Mouse (Mus musculus): Measurements from ENCODE around the gene Dct. TPM values are rescaled to one million over a fixed set of nuclear protein-coding genes. Genes with fewer than 3 reads are reported as not detected.

Dct gene
- polyA plus RNA-seq, 1 experiment from 2014 or later = 3.6 TPM

DNA sequence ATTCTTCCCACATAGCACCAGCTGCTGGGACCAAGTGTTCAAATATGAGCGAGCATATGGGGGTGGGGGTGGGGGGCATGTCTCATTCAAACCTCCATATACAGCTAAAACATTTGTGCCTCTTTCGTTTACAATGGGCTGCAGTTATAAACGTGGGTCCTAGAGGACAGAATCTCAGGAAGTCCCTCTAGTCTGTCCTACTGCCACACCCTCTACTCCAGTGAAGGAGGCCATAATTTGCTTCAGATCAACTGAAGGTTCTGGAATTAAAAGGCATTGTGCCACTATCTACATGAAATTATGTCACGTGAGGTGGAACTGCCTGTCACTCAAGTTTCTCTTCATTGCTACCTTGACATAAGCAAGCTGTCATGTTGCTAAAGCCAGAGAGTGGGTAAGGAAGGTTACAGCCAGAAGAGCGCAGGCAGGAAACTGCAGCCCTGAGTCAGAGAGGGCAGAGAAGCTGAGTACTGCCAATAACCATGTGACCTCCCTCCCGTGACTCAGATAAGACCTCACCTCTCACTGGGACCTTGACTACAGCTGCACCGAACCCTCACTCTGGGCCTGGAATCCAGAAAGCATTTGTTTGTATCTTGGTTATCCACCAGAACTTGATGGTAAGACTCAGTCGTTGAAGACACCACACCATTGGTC, 59.3 kb downstream of the Dct start:
- Histone ChIP-seq H3K36me3 (no peaks in the 10 kb centered on the region), H3K9ac (no peak overlapping the region), H3K27me3 (peaks cover 79% of the 10 kb centered on the region), H3K9me3 (replicated peaks) (no peaks in the 10 kb centered on the region), H3K4me2 (no peak overlapping the region), H3K4me3 (no peak overlapping the region), H3K4me1 (replicated peaks) (no peaks in the 10 kb centered on the region), H3K27ac (no peak overlapping the region)
- WGBS = 55% methylated on average over 8 of the region's 8 CpGs
- ATAC-seq (replicated peaks; ENCODE audit: insufficient number of reproducible peaks, insufficient read depth, low FRiP score, low read depth) = no peak

DNA sequence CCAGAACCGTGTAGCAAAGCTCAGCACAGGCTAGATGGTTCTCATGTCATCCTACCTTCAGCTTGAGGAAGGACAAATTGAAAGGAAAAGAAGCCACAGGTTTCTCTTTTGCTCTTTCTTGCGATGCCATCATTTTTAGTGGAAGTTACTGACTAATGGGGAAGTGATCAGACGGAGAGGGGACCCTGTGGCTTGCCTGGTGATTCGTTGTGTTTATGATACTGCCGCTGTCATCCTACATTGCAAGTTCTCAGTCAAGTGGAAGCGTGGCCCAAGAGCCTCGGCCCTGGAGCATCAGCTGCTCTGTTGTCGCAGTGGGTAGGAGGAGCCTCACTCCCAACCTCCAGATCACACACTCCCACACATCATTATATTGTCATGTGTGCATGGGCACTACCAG, 61.8 kb downstream of the Dct start:
- H3K9ac ChIP-seq = no peak overlapping the region
- H3K36me3 ChIP-seq = no peaks in the 10 kb centered on the region
- 67% methylated on average over 8 of the region's 8 CpGs for WGBS
- H3K9me3 ChIP-seq (replicated peaks) = no peaks in the 10 kb centered on the region
- no peak overlapping the region for H3K27ac ChIP-seq
- peaks cover 91% of the 10 kb centered on the region for H3K27me3 ChIP-seq
- H3K4me3 ChIP-seq = no peak overlapping the region
- no peak for ATAC-seq (replicated peaks; ENCODE audit: insufficient number of reproducible peaks, insufficient read depth, low FRiP score, low read depth)
- H3K4me1 ChIP-seq (replicated peaks) = no peaks in the 10 kb centered on the region
- H3K4me2 ChIP-seq = no peak overlapping the region

- WGBS = 82% methylated on average over 10 of the region's 10 CpGs
- ATAC-seq (replicated peaks; ENCODE audit: insufficient number of reproducible peaks, insufficient read depth, low FRiP score, low read depth) = no peak
- no peak overlapping the region for H3K27ac ChIP-seq
- no peaks in the 10 kb centered on the region for H3K36me3 ChIP-seq
- H3K4me2 ChIP-seq = no peak overlapping the region
- H3K9ac ChIP-seq = no peak overlapping the region
- no peak overlapping the region for H3K4me3 ChIP-seq
- H3K27me3 ChIP-seq = peaks cover 90% of the 10 kb centered on the region
- H3K4me1 ChIP-seq (replicated peaks) = no peaks in the 10 kb centered on the region
- H3K9me3 ChIP-seq (replicated peaks) = no peaks in the 10 kb centered on the region
Measured at GRCm38 (mm10) chr14:117988444-117988843, 63.6 kb downstream of the Dct start.

GRCm38 (mm10) chr14:117981532-117981931, 70.5 kb downstream of the Dct start:
- 89% methylated on average over 10 of the region's 10 CpGs for WGBS

GRCm38 (mm10) chr14:117972576-117972975, 79.5 kb downstream of the Dct start:
- no peaks in the 10 kb centered on the region for H3K36me3 ChIP-seq
- H3K4me1 ChIP-seq (replicated peaks) = no peaks in the 10 kb centered on the region
- H3K27me3 ChIP-seq = peaks cover 41% of the 10 kb centered on the region
- no peak overlapping the region for H3K4me3 ChIP-seq
- H3K9ac ChIP-seq = no peak overlapping the region
- no peak overlapping the region for H3K27ac ChIP-seq
- WGBS = 85% methylated on average over 5 of the region's 5 CpGs
- H3K9me3 ChIP-seq (replicated peaks) = no peaks in the 10 kb centered on the region
- ATAC-seq (replicated peaks; ENCODE audit: insufficient number of reproducible peaks, insufficient read depth, low FRiP score, low read depth) = no peak
- H3K4me2 ChIP-seq = no peak overlapping the region

More at GRCm38 (mm10) chr14:117981532-117981931, 70.5 kb downstream of the Dct start:
- H3K9ac ChIP-seq = no peak overlapping the region
- H3K36me3 ChIP-seq = no peaks in the 10 kb centered on the region
- H3K4me3 ChIP-seq = no peak overlapping the region
- no peak overlapping the region for H3K4me2 ChIP-seq
- no peak for ATAC-seq (replicated peaks; ENCODE audit: insufficient number of reproducible peaks, insufficient read depth, low FRiP score, low read depth)
- no peaks in the 10 kb centered on the region for H3K9me3 ChIP-seq (replicated peaks)
- H3K27ac ChIP-seq = no peak overlapping the region
- H3K4me1 ChIP-seq (replicated peaks) = no peaks in the 10 kb centered on the region
- peaks cover 53% of the 10 kb centered on the region for H3K27me3 ChIP-seq

Other genes with a start within 250 kb of the Dct start
- gene Tgds, start 80.5 kb upstream of the Dct start, polyA plus RNA-seq (2015; fragmentation: Nextera tagmentation; extraction: Ambion mirVana) = 25.7 and 25.8 TPM in 2 replicates
- 35.8 and 43.7 TPM in 2 replicates for gene Gpr180, start 84.9 kb upstream of the Dct start, polyA plus RNA-seq (2015; fragmentation: Nextera tagmentation; extraction: Ambion mirVana)
- gene Sox21, start 184.8 kb upstream of the Dct start, polyA plus RNA-seq (2015; fragmentation: Nextera tagmentation; extraction: Ambion mirVana) = 0.27 TPM in 1 of 2 replicates, not detected in the other
- gene Gm9376, start 214.7 kb upstream of the Dct start, polyA plus RNA-seq (2015; fragmentation: Nextera tagmentation; extraction: Ambion mirVana) = not detected in 2 replicates